Mouse (Mus musculus) adrenal gland, postnatal 14 days (tissue): ENCODE measurements around the gene Gm20604. TPM values are rescaled to one million over a fixed set of nuclear protein-coding genes. Genes with fewer than 3 reads are reported as not detected.

Source experiments
- total RNA-seq: library from RNA; stranded (reverse); gene quantifications from 2 replicates; pipeline ENCODE4 v1.2.3, GENCODE M21; 2021

Gm20604 gene
- total RNA-seq, 1 experiment from 2014 or later, result 7.0 TPM

Other genes with a start within 250 kb of the Gm20604 start
- 1,531 and 1,561 TPM in 2 replicates for gene Chga, start 203.7 kb downstream of the Gm20604 start, total RNA-seq
- 72.0 and 79.8 TPM in 2 replicates for gene Itpk1, start 53.7 kb downstream of the Gm20604 start, total RNA-seq
- 9.3 and 9.6 TPM in 2 replicates for gene Moap1, start 15.0 kb downstream of the Gm20604 start, total RNA-seq
- 5.7 TPM in 2 replicates for gene Tmem251, start 14.9 kb downstream of the Gm20604 start, total RNA-seq
- not detected in 2 replicates for gene Gm28051, start 907 bp downstream of the Gm20604 start, total RNA-seq
- gene Gon7, start 869 bp downstream of the Gm20604 start, total RNA-seq, result 15.6 and 16.9 TPM in 2 replicates
- 32.4 and 36.4 TPM in 2 replicates for gene Ubr7, start 705 bp downstream of the Gm20604 start, total RNA-seq
- gene Btbd7, start 119.8 kb upstream of the Gm20604 start, total RNA-seq, result 42.5 and 44.4 TPM in 2 replicates
- not detected in 2 replicates for gene Cox8c, start 140.6 kb upstream of the Gm20604 start, total RNA-seq
- gene Unc79, start 190.2 kb upstream of the Gm20604 start, total RNA-seq, result 6.1 and 6.2 TPM in 2 replicates